Mouse (Mus musculus): ENCODE measurements around the gene Sult4a1. TPM values are rescaled to one million over a fixed set of nuclear protein-coding genes. Genes with fewer than 3 reads are reported as not detected.
A peak's percentile ranks its signal among the peaks of the same experiment; 100 is the strongest.

Sult4a1 gene
- total RNA-seq (2021) = 1 to 10 TPM; 4.4 to 4.9 TPM
- long read RNA-seq, experiment 1, transcript Sult4a1-202 (8 exons, 1,319 nt) = major isoform, 6 of 12 reads
- long read RNA-seq, experiment 1, partial matches to known transcripts = 2 of 12 reads
- long read RNA-seq, experiment 1, other reads (novel, unspliced or antisense) = 0 of 12 reads
- long read RNA-seq, experiment 2, transcript Sult4a1-201 (7 exons, 2,383 nt) = major isoform, 13 of 21 reads
- long read RNA-seq, experiment 2, partial matches to known transcripts = 1 of 21 reads
- long read RNA-seq, experiment 2, other reads (novel, unspliced or antisense) = 4 of 21 reads

- peak; percentile 8 to 25 for DNase-seq (ENCODE audit: low spot score in 2 of 2)
Measured at GRCm38 (mm10) chr15:84105105-84105923, at the start of gene Sult4a1. Sult4a1 (minus strand) TSS chr15:84105754.

- DNase-seq (ENCODE audit: low spot score in 2 of 2) = no peak
Measured at GRCm38 (mm10) chr15:84140929-84141328, 35.4 kb upstream of the Sult4a1 start.

- DNase-seq (ENCODE audit: low spot score in 2 of 2) = no peak
Measured at GRCm38 (mm10) chr15:84140109-84140508, 34.6 kb upstream of the Sult4a1 start.

GRCm38 (mm10) chr15:84139592-84140005 lies 34.0 kb upstream of the Sult4a1 start:
- peak in 1 of 2 experiments; percentile 3 for DNase-seq (ENCODE audit: low spot score in 2 of 2)

- no peak for DNase-seq (ENCODE audit: low spot score in 2 of 2)
Measured at GRCm38 (mm10) chr15:84136473-84137415, 31.2 kb upstream of the Sult4a1 start.

GRCm38 (mm10) chr15:84135472-84135871 lies 29.9 kb upstream of the Sult4a1 start:
- peak in 1 of 2 experiments; percentile 36 for DNase-seq (ENCODE audit: low spot score in 2 of 2)

GRCm38 (mm10) chr15:84133440-84133839 lies 27.9 kb upstream of the Sult4a1 start:
- DNase-seq (ENCODE audit: low spot score in 2 of 2) = no peak

- DNase-seq (ENCODE audit: low spot score in 2 of 2) = no peak
Measured at GRCm38 (mm10) chr15:84131971-84132370, 26.4 kb upstream of the Sult4a1 start.

GRCm38 (mm10) chr15:84131096-84131786 lies 25.7 kb upstream of the Sult4a1 start:
- peak in 1 of 2 experiments; percentile 36 for DNase-seq (ENCODE audit: low spot score in 2 of 2)

- no peak for DNase-seq (ENCODE audit: low spot score in 2 of 2)
Measured at GRCm38 (mm10) chr15:84126871-84127270, 21.3 kb upstream of the Sult4a1 start.

- DNase-seq (ENCODE audit: low spot score in 2 of 2) = no peak
Measured at GRCm38 (mm10) chr15:84126447-84126846, 20.9 kb upstream of the Sult4a1 start.

GRCm38 (mm10) chr15:84124086-84124485 lies 18.5 kb upstream of the Sult4a1 start:
- DNase-seq (ENCODE audit: low spot score in 2 of 2) = no peak

- no peak for DNase-seq (ENCODE audit: low spot score in 2 of 2)
Measured at GRCm38 (mm10) chr15:84123075-84123474, 17.5 kb upstream of the Sult4a1 start, which contains the start of gene Pnpla5. Pnpla5 (minus strand) TSS chr15:84123175.

GRCm38 (mm10) chr15:84121036-84121435 lies 15.5 kb upstream of the Sult4a1 start:
- peak in 1 of 2 experiments; percentile 10 for DNase-seq (ENCODE audit: low spot score in 2 of 2)

GRCm38 (mm10) chr15:84120612-84121011 lies 15.1 kb upstream of the Sult4a1 start:
- peak in 1 of 2 experiments; percentile 33 for DNase-seq (ENCODE audit: low spot score in 2 of 2)

- no peak for DNase-seq (ENCODE audit: low spot score in 2 of 2)
Measured at GRCm38 (mm10) chr15:84116466-84116865, 10.9 kb upstream of the Sult4a1 start.

- DNase-seq (ENCODE audit: low spot score in 2 of 2) = no peak
Measured at GRCm38 (mm10) chr15:84115727-84116126, 10.2 kb upstream of the Sult4a1 start.

GRCm38 (mm10) chr15:84113873-84114272 lies 8.3 kb upstream of the Sult4a1 start:
- DNase-seq (ENCODE audit: low spot score in 2 of 2) = no peak

GRCm38 (mm10) chr15:84108899-84109298 lies 3.3 kb upstream of the Sult4a1 start:
- peak; percentile 14 to 30 for DNase-seq (ENCODE audit: low spot score in 2 of 2)

- no peak for DNase-seq (ENCODE audit: low spot score in 2 of 2)
Measured at GRCm38 (mm10) chr15:84105924-84106500, 458 bp upstream of the Sult4a1 start.
